Mouse (Mus musculus): ENCODE data around the gene Cby1. TPM values are rescaled to one million over a fixed set of nuclear protein-coding genes. Genes with fewer than 3 reads are reported as not detected.

Cby1 gene
- polyA plus RNA-seq, 1 experiment from 2014 or later = 20.3 TPM

DNA sequence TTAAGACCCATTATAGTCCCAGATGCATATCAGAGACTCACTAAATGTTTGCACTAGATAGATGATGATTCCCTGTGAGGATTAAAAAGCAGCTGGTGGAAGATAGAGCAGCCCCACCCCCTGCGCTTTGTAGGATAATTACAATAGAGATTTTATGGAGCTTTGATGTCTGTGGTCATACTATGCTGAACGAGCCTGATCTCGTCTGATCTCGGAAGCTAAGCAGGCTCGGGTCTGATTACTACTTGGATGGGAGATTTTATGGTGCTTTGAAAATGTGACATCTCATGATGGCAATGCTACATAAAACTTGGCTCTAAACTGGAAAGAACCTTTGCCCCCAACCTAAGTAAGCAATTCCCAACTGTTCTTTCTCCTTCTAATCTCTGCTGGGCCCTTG is 33.3 kb downstream of the Cby1 start:
- H3K27ac ChIP-seq = peak overlapping the region; percentile 95
- H3K9ac ChIP-seq = peak overlapping the region; percentile 97
- peak overlapping the region; percentile 91 for H3K4me3 ChIP-seq
- peaks cover 78% of the 10 kb centered on the region for H3K4me1 ChIP-seq
- 46% methylated on average over 5 of the region's 5 CpGs for WGBS (ENCODE audit: insufficient replicate concordance)
- H3K27me3 ChIP-seq (replicated peaks) = no peaks in the 10 kb centered on the region
- no peak for ATAC-seq
- peaks cover 29% of the 10 kb centered on the region for H3K36me3 ChIP-seq
- peak overlapping the region; percentile 85 for H3K4me2 ChIP-seq
- H3K9me3 ChIP-seq (replicated peaks) = no peaks in the 10 kb centered on the region

DNA sequence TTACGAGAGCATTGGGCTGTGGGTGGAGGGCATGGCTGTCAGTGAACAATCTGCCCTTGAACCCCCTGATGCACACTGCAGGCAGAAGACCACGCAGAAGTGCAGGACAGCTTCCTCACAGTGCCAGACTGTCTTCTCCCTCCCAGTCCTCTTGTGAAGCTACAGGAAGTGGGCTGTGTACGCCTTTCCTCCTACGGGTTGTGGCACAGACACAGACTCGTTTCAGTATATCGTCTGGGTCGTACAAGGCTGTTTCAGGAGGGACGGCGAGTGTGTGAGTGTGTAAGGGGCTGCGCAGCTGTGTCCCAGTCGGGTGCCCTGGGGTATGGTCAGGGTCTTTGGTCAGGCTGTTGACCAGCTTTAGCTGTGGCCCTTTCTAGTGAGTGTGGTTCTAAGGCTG is 34.7 kb downstream of the Cby1 start:
- Histone ChIP-seq H3K9ac (peak overlapping the region; percentile 97), H3K27ac (peak overlapping the region; percentile 95), H3K4me1 (peaks cover 83% of the 10 kb centered on the region), H3K27me3 (replicated peaks) (no peaks in the 10 kb centered on the region), H3K4me2 (peak overlapping the region; percentile 85), H3K4me3 (peak overlapping the region; percentile 91), H3K9me3 (replicated peaks) (no peaks in the 10 kb centered on the region), H3K36me3 (peaks cover 39% of the 10 kb centered on the region)
- WGBS (ENCODE audit: insufficient replicate concordance) = 17% methylated on average over 11 of the region's 11 CpGs
- no peak for ATAC-seq

DNA sequence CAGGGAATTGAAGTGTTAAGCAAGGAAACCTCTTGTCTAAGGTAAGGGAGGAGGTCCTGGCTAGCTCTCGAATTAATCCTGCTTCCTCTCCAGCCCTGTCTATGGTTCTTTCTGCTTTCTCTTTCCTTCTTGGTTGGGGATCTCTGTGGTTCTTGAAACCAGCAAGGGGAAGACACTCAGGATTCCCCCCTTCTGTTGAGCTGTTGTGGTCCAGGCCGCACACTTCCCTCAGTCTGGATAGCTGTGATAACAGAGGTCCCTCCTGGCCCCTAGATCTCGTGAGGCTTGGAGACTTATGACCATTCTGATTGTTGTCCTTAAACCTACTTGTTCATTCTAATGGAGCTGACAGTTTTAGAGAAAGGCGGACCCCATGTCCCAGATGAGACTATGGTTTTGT is 35.5 kb downstream of the Cby1 start:
- H3K4me1 ChIP-seq = peaks cover 82% of the 10 kb centered on the region
- H3K9me3 ChIP-seq (replicated peaks) = no peaks in the 10 kb centered on the region
- peak overlapping the region; percentile 85 for H3K4me2 ChIP-seq
- peak; percentile 46 for ATAC-seq
- WGBS (ENCODE audit: insufficient replicate concordance) = 19% methylated on average over 4 of the region's 4 CpGs
- H3K27me3 ChIP-seq (replicated peaks) = no peaks in the 10 kb centered on the region
- H3K36me3 ChIP-seq = peaks cover 46% of the 10 kb centered on the region
- peak overlapping the region; percentile 97 for H3K9ac ChIP-seq
- peak overlapping the region; percentile 95 for H3K27ac ChIP-seq
- peak overlapping the region; percentile 91 for H3K4me3 ChIP-seq

DNA sequence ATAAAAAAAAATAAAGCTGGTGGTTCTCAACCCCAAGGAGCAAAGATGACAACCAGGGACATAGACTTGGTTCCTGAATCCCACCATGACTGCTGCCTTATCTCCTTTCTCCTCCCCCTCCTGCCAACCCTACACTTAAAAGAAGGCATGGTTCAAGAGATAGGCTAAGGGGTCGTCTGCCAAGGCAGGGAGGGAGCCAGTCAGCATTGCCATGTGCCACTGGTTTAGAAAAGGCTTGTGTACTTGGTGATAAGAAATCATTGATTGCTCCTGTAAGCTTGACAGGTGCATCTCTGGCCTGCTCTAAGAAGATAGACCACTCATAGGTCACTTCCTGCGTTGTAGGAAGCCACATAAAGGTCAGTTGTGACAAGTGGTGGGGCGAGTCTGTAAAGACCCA is 36.5 kb downstream of the Cby1 start:
- WGBS (ENCODE audit: insufficient replicate concordance) = 12% methylated on average over 3 of the region's 3 CpGs
- peak overlapping the region; percentile 85 for H3K4me2 ChIP-seq
- H3K4me3 ChIP-seq = peak overlapping the region; percentile 91
- peak; percentile 58 for ATAC-seq
- no peaks in the 10 kb centered on the region for H3K9me3 ChIP-seq (replicated peaks)
- peaks cover 48% of the 10 kb centered on the region for H3K36me3 ChIP-seq
- H3K4me1 ChIP-seq = peaks cover 77% of the 10 kb centered on the region
- H3K9ac ChIP-seq = peak overlapping the region; percentile 97
- H3K27me3 ChIP-seq (replicated peaks) = no peaks in the 10 kb centered on the region
- H3K27ac ChIP-seq = peak overlapping the region; percentile 95

DNA sequence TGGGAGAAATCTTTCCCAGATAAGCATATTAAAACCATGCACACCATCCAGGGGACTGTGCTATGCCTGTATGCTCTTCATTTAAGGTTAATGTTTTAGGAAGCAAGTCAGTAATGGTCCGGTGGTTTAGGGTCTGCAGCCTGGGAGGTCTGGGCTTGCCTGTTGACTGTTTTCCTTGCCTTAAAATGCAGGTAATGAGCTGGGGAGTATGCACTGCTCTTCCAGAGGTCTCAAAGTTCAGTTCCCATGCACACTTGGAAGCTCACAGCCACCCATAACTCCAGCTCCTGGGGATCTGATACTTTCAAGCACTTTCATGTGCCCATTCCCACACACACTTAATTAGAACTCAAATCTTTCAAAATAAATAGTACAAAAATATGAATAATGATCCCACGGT is 37.5 kb downstream of the Cby1 start:
- Histone ChIP-seq H3K9me3 (replicated peaks) (no peaks in the 10 kb centered on the region), H3K27ac (peak overlapping the region; percentile 95), H3K27me3 (replicated peaks) (no peaks in the 10 kb centered on the region), H3K4me3 (no peak overlapping the region), H3K9ac (peak overlapping the region; percentile 40; the same call in 1 of the 2 replicates), H3K4me1 (peaks cover 77% of the 10 kb centered on the region), H3K36me3 (peaks cover 48% of the 10 kb centered on the region), H3K4me2 (peak overlapping the region; percentile 85; the same call in 1 of the 2 replicates)
- 79% methylated on average over 2 of the region's 2 CpGs for WGBS (ENCODE audit: insufficient replicate concordance)
- ATAC-seq = no peak

DNA sequence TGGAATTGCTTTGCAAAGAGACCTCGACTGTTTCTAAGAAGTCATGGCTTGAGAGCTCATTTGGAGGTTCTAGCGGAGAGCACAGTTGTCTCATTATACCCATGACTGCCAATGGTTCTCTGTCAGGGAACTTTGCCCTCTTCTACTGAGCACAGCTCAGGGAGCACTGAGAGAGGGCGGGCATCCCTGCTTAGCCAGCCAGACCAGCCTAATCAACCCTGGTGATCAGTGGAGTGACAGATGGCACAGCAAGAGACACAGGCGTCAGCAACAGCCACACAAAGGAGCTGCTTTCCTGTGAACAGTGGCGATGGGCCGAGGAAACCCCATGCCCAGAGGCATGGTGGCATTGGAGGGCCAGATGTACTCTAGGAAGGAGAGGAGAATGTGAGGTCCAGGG is 38.0 kb downstream of the Cby1 start:
- Histone ChIP-seq H3K4me2 (peak overlapping the region; percentile 85), H3K9me3 (replicated peaks) (no peaks in the 10 kb centered on the region), H3K9ac (0 out of 2 replicates have a peak overlapping the region, but pooled peaks have one; percentile 40), H3K27ac (peak overlapping the region; percentile 95), H3K36me3 (peaks cover 48% of the 10 kb centered on the region), H3K27me3 (replicated peaks) (no peaks in the 10 kb centered on the region), H3K4me1 (peaks cover 72% of the 10 kb centered on the region), H3K4me3 (no peak overlapping the region)
- no peak for ATAC-seq
- 64% methylated on average over 6 of the region's 6 CpGs for WGBS (ENCODE audit: insufficient replicate concordance)

DNA sequence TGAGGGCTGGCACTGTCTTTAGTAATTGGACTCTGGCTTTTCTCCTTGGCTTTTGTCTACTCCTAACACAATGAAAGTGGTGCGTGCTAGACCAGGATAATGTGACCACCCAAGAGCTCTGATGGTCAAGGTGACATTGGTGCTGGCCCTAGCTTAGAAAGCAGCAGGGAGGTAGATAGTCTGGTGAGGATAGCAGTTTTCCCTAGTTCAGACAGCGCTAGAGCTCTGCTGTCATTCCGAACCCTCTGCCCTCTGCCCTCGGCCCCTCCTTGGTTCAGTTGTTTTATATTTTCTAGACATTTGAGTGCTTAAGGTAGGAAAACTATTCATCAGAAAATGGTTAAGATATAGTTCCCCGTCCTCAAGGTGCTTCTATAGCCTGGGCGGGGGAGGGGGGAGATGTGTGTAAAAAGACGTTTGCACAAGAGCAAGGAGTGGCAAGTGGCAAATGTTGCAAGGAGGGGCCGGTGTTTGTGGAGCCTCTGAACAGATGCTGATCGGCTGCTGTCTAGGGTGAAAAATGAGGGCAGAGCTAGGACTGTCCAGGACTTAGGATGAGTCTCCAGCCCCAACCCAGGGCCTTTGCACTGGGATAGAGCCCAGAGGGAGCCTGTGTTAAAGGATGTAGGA is 38.7 kb downstream of the Cby1 start:
- H3K4me3 ChIP-seq = no peak overlapping the region
- 69% methylated on average over 9 of the region's 9 CpGs for WGBS (ENCODE audit: insufficient replicate concordance)
- H3K27me3 ChIP-seq (replicated peaks) = no peaks in the 10 kb centered on the region
- H3K4me1 ChIP-seq = peaks cover 66% of the 10 kb centered on the region
- peak overlapping the region; percentile 85; the same call in 1 of the 2 replicates for H3K4me2 ChIP-seq
- ATAC-seq = no peak
- H3K9me3 ChIP-seq (replicated peaks) = no peaks in the 10 kb centered on the region
- peak overlapping the region; percentile 95 for H3K27ac ChIP-seq
- H3K9ac ChIP-seq = no peak overlapping the region
- peaks cover 48% of the 10 kb centered on the region for H3K36me3 ChIP-seq

DNA sequence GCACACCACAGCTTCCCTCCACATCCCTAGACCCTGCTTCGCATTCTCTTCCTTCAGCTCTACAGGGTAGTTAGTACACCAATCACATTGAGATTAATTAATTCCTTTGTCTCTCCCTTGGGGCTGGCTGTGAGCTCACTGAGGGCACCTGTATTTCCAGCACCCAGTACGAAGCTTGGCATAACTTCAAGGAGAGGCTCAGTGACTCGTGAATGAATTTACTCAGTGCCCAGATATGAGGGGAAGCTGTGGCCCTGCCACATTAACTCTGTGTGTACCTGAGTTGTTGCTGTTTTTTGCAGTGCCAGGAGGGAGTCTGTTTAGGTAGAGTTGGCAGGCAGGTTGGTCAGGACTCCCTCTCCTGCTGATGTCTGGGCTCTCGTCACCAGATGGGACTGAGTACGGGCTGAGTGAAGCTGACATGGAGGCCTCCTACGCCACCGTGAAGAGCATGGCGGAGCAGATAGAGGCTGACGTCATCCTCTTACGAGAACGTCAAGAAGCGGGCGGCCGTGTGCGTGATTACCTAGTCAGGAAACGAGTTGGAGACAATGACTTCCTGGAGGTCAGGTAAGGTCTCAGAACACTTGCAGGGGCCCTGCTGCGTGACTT is 47.7 kb downstream of the Cby1 start:
- H3K9ac ChIP-seq = no peak overlapping the region
- no peaks in the 10 kb centered on the region for H3K9me3 ChIP-seq (replicated peaks)
- peaks cover 58% of the 10 kb centered on the region for H3K36me3 ChIP-seq
- no peaks in the 10 kb centered on the region for H3K27me3 ChIP-seq (replicated peaks)
- no peak for ATAC-seq
- 83% methylated on average over 17 of the region's 17 CpGs for WGBS (ENCODE audit: insufficient replicate concordance)
- no peak overlapping the region for H3K27ac ChIP-seq
- H3K4me1 ChIP-seq = no peaks in the 10 kb centered on the region
- H3K4me2 ChIP-seq = no peak overlapping the region
- no peak overlapping the region for H3K4me3 ChIP-seq

DNA sequence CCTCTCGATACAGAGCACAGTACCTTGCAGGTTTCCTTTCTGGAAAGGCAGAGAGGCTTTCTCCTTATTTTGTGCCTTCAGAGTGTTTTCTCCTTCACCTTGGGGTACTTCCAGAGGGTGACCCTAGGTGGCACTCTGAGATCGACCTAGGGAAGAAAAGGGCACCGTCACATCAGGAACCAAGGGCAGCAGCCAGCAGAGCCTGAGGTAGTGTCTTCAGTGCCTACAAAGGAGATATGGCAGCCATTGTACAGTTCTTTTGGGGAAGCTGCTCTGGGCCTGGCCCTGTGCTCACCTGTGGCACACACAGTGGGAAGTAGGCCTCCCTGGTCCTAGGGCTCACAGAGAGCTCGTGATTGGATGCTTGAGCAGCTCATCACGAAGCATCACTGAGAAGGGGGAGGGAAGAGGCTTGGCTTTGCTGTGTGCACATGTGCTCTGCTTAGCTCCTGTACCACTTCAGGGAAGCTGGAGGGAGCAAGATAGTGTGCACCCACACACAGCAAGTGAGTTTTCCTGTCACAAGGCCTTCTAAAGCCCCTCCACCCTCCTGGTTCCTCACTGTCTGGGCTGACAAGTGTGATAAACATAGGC is 49.3 kb downstream of the Cby1 start:
- Histone ChIP-seq H3K4me1 (peaks cover under 1% of the 10 kb centered on the region; the same call in 1 of the 2 replicates), H3K9me3 (replicated peaks) (no peaks in the 10 kb centered on the region), H3K9ac (no peak overlapping the region), H3K36me3 (peaks cover 75% of the 10 kb centered on the region), H3K27me3 (replicated peaks) (no peaks in the 10 kb centered on the region), H3K27ac (no peak overlapping the region), H3K4me3 (no peak overlapping the region), H3K4me2 (no peak overlapping the region)
- 82% methylated on average over 5 of the region's 5 CpGs for WGBS (ENCODE audit: insufficient replicate concordance)
- no peak for ATAC-seq

DNA sequence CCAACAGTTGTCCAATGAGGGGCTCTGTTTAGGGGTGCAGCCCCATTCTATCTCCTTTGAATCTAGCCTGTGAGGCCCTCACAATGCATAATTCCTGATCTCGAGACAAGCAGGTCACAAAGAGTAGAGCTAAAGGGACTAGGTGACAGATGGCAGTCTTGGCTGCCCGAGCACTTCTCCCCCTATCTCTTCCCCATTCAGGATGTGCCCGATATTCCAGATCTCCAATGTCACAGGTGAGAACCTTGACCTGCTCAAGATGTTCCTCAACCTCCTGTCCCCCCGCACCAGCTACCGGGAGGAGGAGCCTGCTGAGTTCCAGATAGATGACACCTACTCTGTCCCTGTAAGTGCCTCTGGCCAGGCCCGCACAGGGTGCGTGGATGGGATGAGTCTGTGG is 56.6 kb downstream of the Cby1 start:
- 88% methylated on average over 7 of the region's 7 CpGs for WGBS (ENCODE audit: insufficient replicate concordance)
- no peak for ATAC-seq
- Histone ChIP-seq H3K9ac (no peak overlapping the region), H3K27me3 (replicated peaks) (no peaks in the 10 kb centered on the region), H3K4me3 (no peak overlapping the region), H3K4me1 (peaks cover 11% of the 10 kb centered on the region), H3K36me3 (peaks cover 100% of the 10 kb centered on the region), H3K4me2 (no peak overlapping the region), H3K9me3 (replicated peaks) (no peaks in the 10 kb centered on the region), H3K27ac (no peak overlapping the region)

DNA sequence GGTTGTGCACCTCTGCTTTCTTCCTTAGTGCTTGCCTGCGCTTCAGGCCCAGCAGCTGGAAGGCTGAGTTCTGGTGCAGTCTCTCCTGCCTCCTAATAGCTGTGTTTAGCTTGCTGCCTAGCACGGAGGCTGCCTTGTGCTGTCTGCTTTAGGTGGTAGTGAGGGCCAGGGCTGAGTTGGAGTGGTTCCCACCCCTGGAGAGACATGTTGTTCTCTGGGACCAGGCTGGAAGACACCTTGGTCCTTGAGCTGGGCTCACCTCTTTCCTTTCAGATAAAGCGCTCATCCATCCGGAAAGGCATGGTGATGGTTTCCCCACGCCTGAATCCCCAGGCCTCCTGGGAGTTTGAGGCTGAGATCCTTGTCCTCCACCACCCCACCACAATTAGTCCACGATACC is 57.7 kb downstream of the Cby1 start:
- no peak overlapping the region for H3K27ac ChIP-seq
- H3K9me3 ChIP-seq (replicated peaks) = no peaks in the 10 kb centered on the region
- 91% methylated on average over 6 of the region's 6 CpGs for WGBS (ENCODE audit: insufficient replicate concordance)
- peaks cover 99% of the 10 kb centered on the region for H3K36me3 ChIP-seq
- H3K27me3 ChIP-seq (replicated peaks) = no peaks in the 10 kb centered on the region
- H3K4me1 ChIP-seq = peaks cover 11% of the 10 kb centered on the region
- H3K4me3 ChIP-seq = no peak overlapping the region
- H3K4me2 ChIP-seq = no peak overlapping the region
- ATAC-seq = no peak
- no peak overlapping the region for H3K9ac ChIP-seq

Measured in liver, embryonic 12.5 days (tissue).